Comparison of ENCODE assay signal across 23 mouse cellular contexts in the genomic region with DNA sequence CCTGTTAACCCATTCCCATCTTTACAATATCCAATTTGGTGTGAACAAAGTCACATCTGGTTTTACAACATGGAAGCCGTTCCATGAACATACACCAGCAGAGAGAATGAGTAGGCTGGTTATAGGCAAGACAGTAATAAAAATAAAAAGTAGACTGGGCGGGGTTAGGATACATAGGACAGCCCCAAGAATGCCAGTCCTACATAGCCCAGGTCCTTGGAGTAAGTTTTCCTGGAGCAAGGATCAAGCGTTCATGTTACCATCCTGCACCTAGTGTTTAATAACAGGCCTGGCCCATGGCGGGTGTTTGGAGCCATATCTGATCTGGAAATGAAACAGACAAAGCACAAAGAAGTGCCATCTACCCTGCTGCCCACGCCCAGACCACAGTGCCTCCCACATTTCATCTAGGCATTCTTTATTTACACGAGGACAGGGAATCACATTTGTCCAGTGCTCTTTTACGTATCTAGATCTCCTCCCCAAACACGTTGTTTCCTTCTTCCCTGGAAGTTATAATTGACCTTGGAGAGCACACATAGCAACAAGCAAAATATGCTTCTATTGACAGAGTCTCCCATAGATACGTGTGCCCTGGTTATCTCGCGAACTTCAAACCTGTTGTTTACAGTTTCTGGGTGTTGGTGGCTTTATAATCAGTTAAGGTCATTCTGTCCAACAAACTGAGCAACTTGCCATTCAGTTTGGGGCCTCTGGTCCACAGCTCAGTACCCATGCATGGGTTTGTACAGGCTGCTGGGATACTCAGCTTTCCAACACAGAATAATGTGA. TPM values are rescaled to one million over a fixed set of nuclear protein-coding genes. Genes with fewer than 3 reads are reported as not detected.
DNase-seq lines count a peak whose midpoint lies in the region; ATAC-seq and TF ChIP-seq lines count a peak whose summit lies in the region.
"Had no signal": no experiment of that assay in that cellular context is flagged by ENCODE, and none has a peak within 500 bp of the region (broad histone marks: within the 10 kb centered on the region; RNA-seq: fewer than 3 reads in every experiment).

No protein-coding gene starts in this region.

- WGBS in heart, postnatal 0 days: 67% methylated on average over 11 of the region's 11 CpGs

- H3K4me1 ChIP-seq in heart, postnatal 0 days (ENCODE audit: control insufficient read depth, insufficient read depth): peaks cover 40% of the 10 kb centered on the region
- H3K4me1 ChIP-seq in testis, adult 2 months (ENCODE audit: control insufficient read depth, insufficient read depth, low read length): peaks cover 10% of the 10 kb centered on the region

- TF ChIP-seq CTCF in gastrocnemius, adult 2 months (IDR thresholded peaks at IDR 0.05): no peak
- TF ChIP-seq CTCF in heart, postnatal 0 days (IDR thresholded peaks at IDR 0.05; ENCODE audit: low read depth): no peak
- no peak for TF ChIP-seq CTCF in testis, adult 2 months (IDR thresholded peaks at IDR 0.05; ENCODE audit: control insufficient read depth, insufficient read depth, insufficient replicate concordance, low read depth, low read length)

- no peaks in the 10 kb centered on the region for H3K27me3 ChIP-seq in heart, postnatal 0 days (ENCODE audit: control insufficient read depth, insufficient read depth, low read length)
- no peaks in the 10 kb centered on the region for H3K27me3 ChIP-seq in testis, adult 2 months (ENCODE audit: control insufficient read depth, insufficient read depth, low read length)
- H3K27me3 ChIP-seq: embryonic facial prominence, embryonic 12.5 days; forebrain, embryonic 12.5 days; hindbrain, embryonic 13.5 days; limb, embryonic 15.5 days; midbrain, embryonic 13.5 days had no signal

- DNase-seq in gastrocnemius, adult 2 months: no peak
- DNase-seq in gastrocnemius, adult 8-10 months (ENCODE audit: low spot score in 2 of 2): no peak
- DNase-seq in heart, postnatal 0 days (ENCODE audit: low spot score): no peak
- DNase-seq in heart, postnatal 14 days: no peak
- no peak for DNase-seq in testis, postnatal 10 days (ENCODE audit: low spot score)
- peak; percentile 42 for DNase-seq in testis, postnatal 14 days (ENCODE audit: low spot score)
- DNase-seq in spleen, postnatal 4 days (ENCODE audit: low spot score in 2 of 2): no peak
- DNase-seq: adrenal gland, adult 8-10 months; cerebellum, adult 18-20 months; cerebellum, postnatal 14 days; kidney, adult 8-10 months; kidney, postnatal 10 days; left cerebral cortex, postnatal 4 days; spleen, adult 18-20 months; thymus, postnatal 14 days had no signal

- H3K4me2 ChIP-seq in heart, postnatal 0 days (ENCODE audit: low read depth, low read length): no peak overlapping the region
- H3K4me2 ChIP-seq: embryonic facial prominence, embryonic 12.5 days; forebrain, embryonic 12.5 days; hindbrain, embryonic 13.5 days; limb, embryonic 15.5 days; midbrain, embryonic 13.5 days had no signal

- ATAC-seq in heart, postnatal 0 days (ENCODE audit: insufficient read depth, low read depth): peak; percentile 32; the same call in 1 of the 2 replicates
- ATAC-seq: activated CD4-positive, CD25-positive, alpha-beta regulatory T cell, adult 4 months; midbrain, embryonic 13.5 days had no signal

- H3K27ac ChIP-seq in gastrocnemius, adult 2 months: peak overlapping the region; percentile 6; the same call in 1 of the 2 replicates
- peak overlapping the region; percentile 70 for H3K27ac ChIP-seq in heart, postnatal 0 days (ENCODE audit: low read depth)
- no peak overlapping the region for H3K27ac ChIP-seq in testis, adult 2 months (ENCODE audit: control insufficient read depth, insufficient read depth, low read depth, low read length)
- H3K27ac ChIP-seq: embryonic facial prominence, embryonic 12.5 days; forebrain, embryonic 12.5 days; hindbrain, embryonic 13.5 days; limb, embryonic 15.5 days; midbrain, embryonic 13.5 days had no signal

- no peaks in the 10 kb centered on the region; the same call in none of the 2 replicates for H3K9me3 ChIP-seq in heart, postnatal 0 days (replicated peaks; ENCODE audit: control insufficient read depth, low read length)

- H3K9ac ChIP-seq in heart, postnatal 0 days (replicated peaks; ENCODE audit: low read depth, low read length): no peak overlapping the region
- H3K9ac ChIP-seq: embryonic facial prominence, embryonic 12.5 days; forebrain, embryonic 12.5 days; hindbrain, embryonic 13.5 days; limb, embryonic 15.5 days; midbrain, embryonic 13.5 days had no signal

- intact Hi-C loops in gastrocnemius, adult 2 months (cut with DNase I): no loop called here
- intact Hi-C loops in heart, postnatal 14 days (cut with DNase I): loop anchor here (10.0 kb wide), 1 partner anchor 383 kb away; a partner anchor contains a TSS

- no peak for TF ChIP-seq EP300 in heart, postnatal 0 days (IDR thresholded peaks at IDR 0.05; ENCODE audit: low read depth)

- H3K36me3 ChIP-seq in heart, postnatal 0 days (replicated peaks; ENCODE audit: control insufficient read depth, insufficient read depth, low read length): peaks cover 80% of the 10 kb centered on the region
- no peaks in the 10 kb centered on the region for H3K36me3 ChIP-seq in testis, adult 2 months (ENCODE audit: control insufficient read depth, insufficient read depth, low read length)

- no peak for TF ChIP-seq POLR2A in testis, adult 2 months (IDR thresholded peaks at IDR 0.05; ENCODE audit: control insufficient read depth, low read depth, low read length)

- H3K4me3 ChIP-seq in gastrocnemius, adult 2 months: no peak overlapping the region
- H3K4me3 ChIP-seq in heart, postnatal 0 days (ENCODE audit: low read depth, low read length): no peak overlapping the region
- peak overlapping the region; percentile 86 for H3K4me3 ChIP-seq in testis, adult 2 months (ENCODE audit: control insufficient read depth, low read depth, low read length)
- H3K4me3 ChIP-seq: embryonic facial prominence, embryonic 12.5 days; erythroblast, embryonic 14.5 days; forebrain, embryonic 12.5 days; hindbrain, embryonic 13.5 days; limb, embryonic 15.5 days; midbrain, embryonic 13.5 days had no signal

RNA-seq across cellular contexts. Expression of a gene that starts 8.6 kb away (rescaled TPM):
- total RNA-seq in gastrocnemius, adult 2 months (2021): 10 to 100 TPM; 55.0 to 87.9 TPM
- total RNA-seq in gastrocnemius, adult 8-10 months (2022): 10 to 100 TPM; 36.5 to 88.3 (median 52.5) TPM
- 45.5 and 65.7 TPM in 2 replicates for total RNA-seq in heart, postnatal 0 days (2014; rRNA removed; ENCODE audit: low replicate concordance)
- 6.8 and 9.8 TPM in 2 replicates for polyA plus RNA-seq in heart, postnatal 0 days (2015; fragmentation: Nextera tagmentation; extraction: Ambion mirVana)
- total RNA-seq in heart, postnatal 14 days (2021): 10 to 100 TPM; 57.4 to 62.8 TPM
- polyA plus RNA-seq in testis, adult 2 months (2012; rRNA removed): 18.8 and 21.6 TPM in 2 replicates
